Mouse (Mus musculus) embryonic facial prominence, embryonic 10.5 days (tissue): ENCODE results near the gene Smdt1. TPM values are rescaled to one million over a fixed set of nuclear protein-coding genes. Genes with fewer than 3 reads are reported as not detected.

Source experiments
- DNase-seq: peaks from one replicate; pipeline ENCODE4 v3.0.0-alpha.2; 2017; ENCODE audit warnings: low spot score
- H3K27ac ChIP-seq: fragments of 300-500 bp; sonication (generic); replicated peaks from 2 replicates; pipeline ENCODE4 v1.5.1; 2016; ENCODE audit warnings: mild to moderate bottlenecking
- H3K27me3 ChIP-seq: fragments of 300-500 bp; sonication (generic); replicated peaks from 2 replicates; pipeline ENCODE4 v1.6.1; 2016; ENCODE audit warnings: low read depth, mild to moderate bottlenecking; ENCODE audit not compliant: poor library complexity, severe bottlenecking
- H3K36me3 ChIP-seq: fragments of 300-500 bp; sonication (generic); replicated peaks from 2 replicates; pipeline ENCODE4 v1.6.1; 2016; ENCODE audit warnings: mild to moderate bottlenecking, moderate library complexity
- H3K4me1 ChIP-seq: fragments of 300-500 bp; sonication (generic); 2 replicates; pipeline ENCODE4 v1.6.1; 2016
- H3K4me3 ChIP-seq: fragments of 300-500 bp; sonication (generic); 2 replicates; pipeline ENCODE4 v1.5.1; 2016; ENCODE audit warnings: mild to moderate bottlenecking, moderate library complexity
- H3K9me3 ChIP-seq: fragments of 300-500 bp; sonication (generic); 2 replicates; pipeline ENCODE4 v1.6.1; 2016; ENCODE audit warnings: mild to moderate bottlenecking
- WGBS: fragments of 180-500 bp; shearing (Covaris S2); methylation state at CpG from one replicate; pipeline ENCODE4 v1.1.7; 2016; 5-methylcytosine and 5-hydroxymethylcytosine counted together
- polyA plus RNA-seq: library from polyadenylated mRNA; unstranded; fragments of >200 nt; fragmentation: Nextera tagmentation; extraction: Ambion mirVana; gene quantifications from 2 replicates; pipeline ENCODE4 v1.2.1, GENCODE M21; 2016

Gene Smdt1
- polyA plus RNA-seq, 1 experiment from 2014 or later = 212 TPM

GRCm38 (mm10) chr15:82345820-82346470, 7.2 kb downstream of the Smdt1 start:
- Histone ChIP-seq H3K36me3 (peaks cover 36% of the 10 kb centered on the region), H3K4me3 (peak overlapping the region; percentile 80), H3K27me3 (peaks cover 15% of the 10 kb centered on the region), H3K4me1 (peaks cover 24% of the 10 kb centered on the region), H3K27ac (peak overlapping the region; percentile 96), H3K9me3 (no peaks in the 10 kb centered on the region)
- DNase-seq = peak; percentile 97
- under 1% methylated on average over 51 of the region's 51 CpGs for WGBS

- H3K27me3 ChIP-seq = peaks cover 7% of the 10 kb centered on the region
- peaks cover 44% of the 10 kb centered on the region for H3K36me3 ChIP-seq
- WGBS = 70% methylated on average over 14 of the region's 14 CpGs
- H3K27ac ChIP-seq = peak overlapping the region; percentile 96
- H3K4me1 ChIP-seq = peaks cover 16% of the 10 kb centered on the region
- no peak for DNase-seq
- H3K9me3 ChIP-seq = no peaks in the 10 kb centered on the region
- H3K4me3 ChIP-seq = peak overlapping the region; percentile 80
These were observed 8.0 kb downstream of the Smdt1 start for GRCm38 (mm10) chr15:82346580-82347302.

GRCm38 (mm10) chr15:82347303-82347676, 8.5 kb downstream of the Smdt1 start:
- no peak for DNase-seq
- Histone ChIP-seq H3K4me1 (peaks cover 17% of the 10 kb centered on the region), H3K4me3 (peak overlapping the region; percentile 80), H3K27ac (no peak overlapping the region), H3K9me3 (no peaks in the 10 kb centered on the region), H3K36me3 (peaks cover 44% of the 10 kb centered on the region), H3K27me3 (peaks cover 1% of the 10 kb centered on the region; the same call in 1 of the 2 replicates)
- 80% methylated on average over 4 of the region's 4 CpGs for WGBS

GRCm38 (mm10) chr15:82347852-82348251, 9.1 kb downstream of the Smdt1 start:
- WGBS = 93% methylated on average over 12 of the region's 12 CpGs
- Histone ChIP-seq H3K4me3 (no peak overlapping the region), H3K27me3 (no peaks in the 10 kb centered on the region), H3K36me3 (peaks cover 44% of the 10 kb centered on the region), H3K9me3 (no peaks in the 10 kb centered on the region), H3K4me1 (peaks cover 21% of the 10 kb centered on the region), H3K27ac (no peak overlapping the region)
- DNase-seq = no peak

GRCm38 (mm10) chr15:82348258-82348998, 9.7 kb downstream of the Smdt1 start:
- no peaks in the 10 kb centered on the region for H3K9me3 ChIP-seq
- WGBS = 87% methylated on average over 8 of the region's 8 CpGs
- H3K36me3 ChIP-seq = peaks cover 44% of the 10 kb centered on the region
- peaks cover 27% of the 10 kb centered on the region for H3K4me1 ChIP-seq
- no peak overlapping the region for H3K27ac ChIP-seq
- no peak for DNase-seq
- no peak overlapping the region for H3K4me3 ChIP-seq
- no peaks in the 10 kb centered on the region for H3K27me3 ChIP-seq

- WGBS = 91% methylated on average over 2 of the region's 2 CpGs
- Histone ChIP-seq H3K36me3 (peaks cover 44% of the 10 kb centered on the region), H3K27ac (no peak overlapping the region), H3K4me1 (peaks cover 28% of the 10 kb centered on the region), H3K9me3 (no peaks in the 10 kb centered on the region), H3K4me3 (no peak overlapping the region), H3K27me3 (no peaks in the 10 kb centered on the region)
- DNase-seq = no peak
These were observed 10.2 kb downstream of the Smdt1 start for GRCm38 (mm10) chr15:82348999-82349341.

- Histone ChIP-seq H3K9me3 (no peaks in the 10 kb centered on the region), H3K27me3 (no peaks in the 10 kb centered on the region), H3K36me3 (peaks cover 44% of the 10 kb centered on the region), H3K4me1 (peaks cover 36% of the 10 kb centered on the region), H3K27ac (no peak overlapping the region), H3K4me3 (no peak overlapping the region)
- 91% methylated on average over 4 of the region's 4 CpGs for WGBS
- no peak for DNase-seq
These were observed 11.6 kb downstream of the Smdt1 start for GRCm38 (mm10) chr15:82350349-82350748.

GRCm38 (mm10) chr15:82351480-82351879, 12.7 kb downstream of the Smdt1 start:
- Histone ChIP-seq H3K4me3 (no peak overlapping the region), H3K27ac (no peak overlapping the region), H3K4me1 (peaks cover 35% of the 10 kb centered on the region), H3K9me3 (no peaks in the 10 kb centered on the region), H3K27me3 (no peaks in the 10 kb centered on the region), H3K36me3 (peaks cover 44% of the 10 kb centered on the region)
- DNase-seq = no peak
- WGBS = 85% methylated on average over 3 of the region's 3 CpGs

- peak overlapping the region; percentile 73 for H3K4me3 ChIP-seq
- no peaks in the 10 kb centered on the region for H3K9me3 ChIP-seq
- DNase-seq = no peak
- WGBS = 37% methylated on average over 14 of the region's 14 CpGs
- no peaks in the 10 kb centered on the region for H3K27me3 ChIP-seq
- H3K4me1 ChIP-seq = peaks cover 24% of the 10 kb centered on the region
- peaks cover 35% of the 10 kb centered on the region for H3K36me3 ChIP-seq
- peak overlapping the region; percentile 91 for H3K27ac ChIP-seq
These were observed 14.5 kb downstream of the Smdt1 start for GRCm38 (mm10) chr15:82353078-82353744.

- DNase-seq = no peak
- Histone ChIP-seq H3K4me1 (peaks cover 28% of the 10 kb centered on the region), H3K4me3 (peak overlapping the region; percentile 73), H3K36me3 (peaks cover 30% of the 10 kb centered on the region), H3K9me3 (no peaks in the 10 kb centered on the region), H3K27ac (peak overlapping the region; percentile 91), H3K27me3 (no peaks in the 10 kb centered on the region)
- WGBS = under 1% methylated on average over 23 of the region's 23 CpGs
These were observed 15.0 kb downstream of the Smdt1 start for GRCm38 (mm10) chr15:82353745-82354113.

GRCm38 (mm10) chr15:82354126-82354945, 15.6 kb downstream of the Smdt1 start, which contains the start of gene Ndufa6:
Gene Ndufa6, minus strand, starts transcription at chr15:82354322.
- Histone ChIP-seq H3K9me3 (no peaks in the 10 kb centered on the region), H3K36me3 (peaks cover 24% of the 10 kb centered on the region), H3K4me3 (peak within 1 kb of the TSS; percentile 73), H3K4me1 (peaks cover 30% of the 10 kb centered on the region), H3K27ac (peak within 1 kb of the TSS; percentile 91), H3K27me3 (no peaks in the 10 kb centered on the region)
- WGBS = 2% methylated on average over 57 of the region's 57 CpGs
- peak; percentile 99 for DNase-seq
